Mouse (Mus musculus) cerebellum, adult 9-11 months (tissue): ENCODE measurements around the gene Dclre1b.
"Not testable (repeated sequence)": the region's sequence is repeated elsewhere in the genome, so short reads cannot be mapped to it uniquely, and the experiment has no call there.

Experiments used
- DNase-seq: peaks from one replicate; pipeline ENCODE4 v3.0.0; 2022

Gene Dclre1b

GRCm38 (mm10) chr3:103809799-103810150 is 531 bp upstream of the Dclre1b start:
- DNase-seq = no peak

GRCm38 (mm10) chr3:103805671-103806070 is 3.6 kb downstream of the Dclre1b start:
- DNase-seq = no peak

GRCm38 (mm10) chr3:103802861-103803260 is 6.4 kb downstream of the Dclre1b start:
- no peak for DNase-seq

GRCm38 (mm10) chr3:103801631-103802531 is 7.4 kb downstream of the Dclre1b start:
- DNase-seq = peak; percentile 85

GRCm38 (mm10) chr3:103799507-103799906 is 9.7 kb downstream of the Dclre1b start:
- no peak for DNase-seq

- DNase-seq = no peak
Observed at GRCm38 (mm10) chr3:103796389-103796788, 12.9 kb downstream of the Dclre1b start.

- no peak for DNase-seq
Observed at GRCm38 (mm10) chr3:103792566-103792965, 16.7 kb downstream of the Dclre1b start.

- DNase-seq = not testable (repeated sequence)
Observed at GRCm38 (mm10) chr3:103792111-103792406, 17.2 kb downstream of the Dclre1b start.

GRCm38 (mm10) chr3:103791230-103792110 is 17.8 kb downstream of the Dclre1b start, which contains the start of gene Hipk1:
Hipk1 (minus strand) TSS chr3:103791563.
- DNase-seq = peak; percentile 96

GRCm38 (mm10) chr3:103790346-103791145 is 18.7 kb downstream of the Dclre1b start:
- DNase-seq = peak; percentile 56

- peak; percentile 45 for DNase-seq
Observed at GRCm38 (mm10) chr3:103789891-103790345, 19.3 kb downstream of the Dclre1b start.

GRCm38 (mm10) chr3:103789096-103789495 is 20.1 kb downstream of the Dclre1b start:
- no peak for DNase-seq

- DNase-seq = no peak
Observed at GRCm38 (mm10) chr3:103787225-103787624, 22.0 kb downstream of the Dclre1b start.

GRCm38 (mm10) chr3:103782844-103783609 is 26.2 kb downstream of the Dclre1b start:
- no peak for DNase-seq

- DNase-seq = no peak
Observed at GRCm38 (mm10) chr3:103780777-103781176, 28.5 kb downstream of the Dclre1b start.

GRCm38 (mm10) chr3:103780271-103780670 is 29.0 kb downstream of the Dclre1b start:
- peak; percentile 59 for DNase-seq

- DNase-seq = no peak
Observed at GRCm38 (mm10) chr3:103779183-103779582, 30.1 kb downstream of the Dclre1b start.

GRCm38 (mm10) chr3:103778660-103779059 is 30.6 kb downstream of the Dclre1b start:
- DNase-seq = no peak

- peak; percentile 86 for DNase-seq
Observed at GRCm38 (mm10) chr3:103777940-103778339, 31.3 kb downstream of the Dclre1b start.

GRCm38 (mm10) chr3:103774009-103774408 is 35.2 kb downstream of the Dclre1b start:
- DNase-seq = no peak

GRCm38 (mm10) chr3:103773508-103773907 is 35.7 kb downstream of the Dclre1b start:
- DNase-seq = no peak

GRCm38 (mm10) chr3:103772846-103773245 is 36.4 kb downstream of the Dclre1b start:
- no peak for DNase-seq
